Mouse (Mus musculus) cerebellum, adult 18-20 months (tissue): Measurements from ENCODE around the gene Sh2b3.

Experiments
- DNase-seq, 2 experiments: peaks; one replicate each; pipeline ENCODE4 v3.0.0; 2021

Sh2b3 gene

GRCm38 (mm10) chr5:121843138-121843905, 5.9 kb upstream of the Sh2b3 start:
- peak in 1 of 2 experiments; percentile 53 for DNase-seq

- peak; percentile 81 to 95 for DNase-seq
Measured at GRCm38 (mm10) chr5:121842665-121843118, 5.2 kb upstream of the Sh2b3 start.

GRCm38 (mm10) chr5:121841973-121842372, 4.5 kb upstream of the Sh2b3 start:
- DNase-seq = no peak

GRCm38 (mm10) chr5:121841516-121841915, 4.1 kb upstream of the Sh2b3 start:
- peak in 1 of 2 experiments; percentile 1 for DNase-seq

GRCm38 (mm10) chr5:121839128-121839473, 1.7 kb upstream of the Sh2b3 start:
- DNase-seq = no peak

GRCm38 (mm10) chr5:121838341-121839127, 1.1 kb upstream of the Sh2b3 start:
- peak; percentile 68 to 75 for DNase-seq

- peak; percentile 78 to 89 for DNase-seq
Measured at GRCm38 (mm10) chr5:121836692-121837415, 592 bp downstream of the Sh2b3 start.

- DNase-seq = no peak
Measured at GRCm38 (mm10) chr5:121835949-121836691, 1.3 kb downstream of the Sh2b3 start.

GRCm38 (mm10) chr5:121834991-121835747, 2.3 kb downstream of the Sh2b3 start:
- DNase-seq = no peak

- DNase-seq = no peak
Measured at GRCm38 (mm10) chr5:121834241-121834606, 3.2 kb downstream of the Sh2b3 start.

- DNase-seq = peak; percentile 55 to 62
Measured at GRCm38 (mm10) chr5:121833572-121834240, 3.7 kb downstream of the Sh2b3 start.

- no peak for DNase-seq
Measured at GRCm38 (mm10) chr5:121833159-121833558, 4.3 kb downstream of the Sh2b3 start.

GRCm38 (mm10) chr5:121832376-121833155, 4.9 kb downstream of the Sh2b3 start:
- DNase-seq = no peak

- DNase-seq = no peak
Measured at GRCm38 (mm10) chr5:121831002-121831601, 6.3 kb downstream of the Sh2b3 start.

- DNase-seq = peak; percentile 72 to 80
Measured at GRCm38 (mm10) chr5:121828491-121829432, 8.7 kb downstream of the Sh2b3 start.

GRCm38 (mm10) chr5:121827876-121828275, 9.6 kb downstream of the Sh2b3 start:
- DNase-seq = peak in 1 of 2 experiments; percentile 50

- DNase-seq = peak; percentile 65 to 78
Measured at GRCm38 (mm10) chr5:121825606-121826005, 11.8 kb downstream of the Sh2b3 start.

- DNase-seq = peak; percentile 26 to 33
Measured at GRCm38 (mm10) chr5:121824121-121824520, 13.3 kb downstream of the Sh2b3 start.

- no peak for DNase-seq
Measured at GRCm38 (mm10) chr5:121823668-121824067, 13.8 kb downstream of the Sh2b3 start.
